Mouse (Mus musculus) ES-E14 (cell line): ENCODE measurements around the gene Cd320.

Experiments
- HCFC1 ChIP-seq: IDR thresholded peaks from 2 replicates; pipeline ENCODE4 v1.6.1; 2012; ENCODE audit warnings: low read length, inconsistent platforms, borderline replicate concordance; ENCODE audit not compliant: insufficient read depth
- MAFK ChIP-seq: IDR thresholded peaks from 2 replicates; pipeline ENCODE4 v1.6.1; 2014; ENCODE audit warnings: mild to moderate bottlenecking, low read depth, low read length, inconsistent platforms; ENCODE audit not compliant: insufficient read depth

- TF ChIP-seq MAFK: no peak
- peak; percentile 32; the same call in 1 of the 2 replicates for TF ChIP-seq HCFC1
These were observed 54.4 kb downstream of the Cd320 start for GRCm38 (mm10) chr17:33897114-33897794.
